Mouse (Mus musculus) C2C12 (cell line): ENCODE measurements around the gene Tmem273. TPM values are rescaled to one million over a fixed set of nuclear protein-coding genes. Genes with fewer than 3 reads are reported as not detected.

ENCODE experiments used
- H3K27me3 ChIP-seq: one replicate; pipeline ENCODE4 v1.6.1; 2011; ENCODE audit not compliant: control insufficient read depth, insufficient read depth, insufficient read length
- H3K36me3 ChIP-seq: one replicate; pipeline ENCODE4 v1.6.1; 2011; ENCODE audit not compliant: control insufficient read depth, insufficient read depth
- H3K4me3 ChIP-seq: one replicate; pipeline ENCODE4 v1.5.1; 2011; ENCODE audit warnings: mild to moderate bottlenecking, control low read depth; ENCODE audit not compliant: poor library complexity, insufficient read depth, severe bottlenecking
- H3K79me2 ChIP-seq: one replicate; pipeline ENCODE4 v1.6.1; 2011; ENCODE audit not compliant: control insufficient read depth, insufficient read depth
- H3K79me3 ChIP-seq: one replicate; pipeline ENCODE4 v1.6.1; 2011; ENCODE audit warnings: low read depth, control low read depth
- H3ac ChIP-seq: one replicate; pipeline ENCODE3; 2011; ENCODE audit warnings: low read depth; ENCODE audit not compliant: control insufficient read depth, insufficient read length
- CEBPB ChIP-seq: IDR thresholded peaks from one replicate; pipeline ENCODE4 v1.6.1; 2011; ENCODE audit warnings: low read depth, mild to moderate bottlenecking, control low read depth, moderate library complexity
- CTCF ChIP-seq: IDR thresholded peaks from one replicate; pipeline ENCODE4 v1.5.1; 2011; ENCODE audit not compliant: control insufficient read depth, insufficient read depth, insufficient read length
- FOSL1 ChIP-seq: IDR thresholded peaks from one replicate; pipeline ENCODE4 v1.8.0; 2011; ENCODE audit warnings: mild to moderate bottlenecking, low read length; ENCODE audit not compliant: poor library complexity, insufficient read depth, severe bottlenecking
- MAX ChIP-seq: IDR thresholded peaks from one replicate; pipeline ENCODE4 v1.6.1; 2011; ENCODE audit warnings: mild to moderate bottlenecking, control low read depth
- MYOD1 ChIP-seq: IDR thresholded peaks from one replicate; pipeline ENCODE4 v1.6.1; 2011; ENCODE audit warnings: low read depth; ENCODE audit not compliant: control insufficient read depth, insufficient read length
- MYOG ChIP-seq: IDR thresholded peaks from one replicate; pipeline ENCODE4 v1.6.1; 2011; ENCODE audit not compliant: control insufficient read depth, insufficient read length; ENCODE audit errors: extremely low read depth
- USF1 ChIP-seq: IDR thresholded peaks from one replicate; pipeline ENCODE4 v1.6.1; 2011; ENCODE audit warnings: low read depth, mild to moderate bottlenecking, control low read depth, moderate library complexity
- polyA plus RNA-seq: library from polyadenylated mRNA; unstranded; fragments of >200 nt; fragmentation: generic; extraction: Trizol; gene quantifications from one replicate; pipeline ENCODE4 v1.2.1, GENCODE M21; 2012; ENCODE audit warnings: missing spikeins

Gene Tmem273
- polyA plus RNA-seq, 1 experiment: 0.05 TPM

GRCm38 (mm10) chr14:32797803-32798202, 12.0 kb downstream of the Tmem273 start:
- Histone ChIP-seq H3ac (no peak overlapping the region), H3K4me3 (no peak overlapping the region), H3K27me3 (no peaks in the 10 kb centered on the region), H3K79me3 (no peaks in the 10 kb centered on the region), H3K36me3 (no peaks in the 10 kb centered on the region), H3K79me2 (no peaks in the 10 kb centered on the region)
- TF ChIP-seq MAX: no peak
- TF ChIP-seq CTCF: no peak

GRCm38 (mm10) chr14:32798355-32798754, 12.6 kb downstream of the Tmem273 start:
- no peak for TF ChIP-seq MAX
- TF ChIP-seq USF1: no peak
- no peak for TF ChIP-seq CTCF
- no peak for TF ChIP-seq FOSL1
- no peak for TF ChIP-seq CEBPB
- no peak for TF ChIP-seq MYOG
- TF ChIP-seq MYOD1: no peak
- Histone ChIP-seq H3K36me3 (no peaks in the 10 kb centered on the region), H3K79me3 (no peaks in the 10 kb centered on the region), H3K4me3 (no peak overlapping the region), H3K79me2 (no peaks in the 10 kb centered on the region), H3ac (no peak overlapping the region), H3K27me3 (no peaks in the 10 kb centered on the region)

GRCm38 (mm10) chr14:32800048-32800447, 14.3 kb downstream of the Tmem273 start:
- Histone ChIP-seq H3K79me3 (no peaks in the 10 kb centered on the region), H3K36me3 (no peaks in the 10 kb centered on the region), H3K27me3 (peaks cover 6% of the 10 kb centered on the region), H3K4me3 (no peak overlapping the region), H3ac (no peak overlapping the region), H3K79me2 (no peaks in the 10 kb centered on the region)
- TF ChIP-seq CTCF (no peak), MYOG (no peak), CEBPB (no peak), FOSL1 (no peak), MYOD1 (no peak), MAX (no peak)

- TF ChIP-seq MYOG: no peak
- TF ChIP-seq MAX: no peak
- TF ChIP-seq CTCF: no peak
- TF ChIP-seq FOSL1: no peak
- Histone ChIP-seq H3K36me3 (no peaks in the 10 kb centered on the region), H3K27me3 (peaks cover 9% of the 10 kb centered on the region), H3K4me3 (no peak overlapping the region), H3K79me2 (no peaks in the 10 kb centered on the region), H3ac (no peak overlapping the region), H3K79me3 (no peaks in the 10 kb centered on the region)
Observed at GRCm38 (mm10) chr14:32801016-32801661, 15.4 kb downstream of the Tmem273 start.

- H3ac ChIP-seq: no peak overlapping the region
- H3K79me3 ChIP-seq: no peaks in the 10 kb centered on the region
- no peaks in the 10 kb centered on the region for H3K79me2 ChIP-seq
- TF ChIP-seq MYOD1: no peak
- no peak for TF ChIP-seq FOSL1
- no peak for TF ChIP-seq CEBPB
- TF ChIP-seq MYOG: no peak
- TF ChIP-seq USF1: no peak
- no peak for TF ChIP-seq MAX
- TF ChIP-seq CTCF: no peak
- no peaks in the 10 kb centered on the region for H3K36me3 ChIP-seq
- H3K4me3 ChIP-seq: no peak overlapping the region
- H3K27me3 ChIP-seq: peaks cover 9% of the 10 kb centered on the region
Observed at GRCm38 (mm10) chr14:32801662-32802024, 15.9 kb downstream of the Tmem273 start.

- H3K4me3 ChIP-seq: no peak overlapping the region
- H3ac ChIP-seq: no peak overlapping the region
- H3K79me2 ChIP-seq: no peaks in the 10 kb centered on the region
- TF ChIP-seq MYOD1 (no peak), FOSL1 (no peak), CTCF (no peak), USF1 (no peak), CEBPB (no peak), MAX (no peak), MYOG (no peak)
- no peaks in the 10 kb centered on the region for H3K79me3 ChIP-seq
- H3K27me3 ChIP-seq: peaks cover 32% of the 10 kb centered on the region
- H3K36me3 ChIP-seq: no peaks in the 10 kb centered on the region
Observed at GRCm38 (mm10) chr14:32810111-32810510, 24.3 kb downstream of the Tmem273 start.
